ENCODE assay signal across 10 mouse cellular contexts in the genomic region with DNA sequence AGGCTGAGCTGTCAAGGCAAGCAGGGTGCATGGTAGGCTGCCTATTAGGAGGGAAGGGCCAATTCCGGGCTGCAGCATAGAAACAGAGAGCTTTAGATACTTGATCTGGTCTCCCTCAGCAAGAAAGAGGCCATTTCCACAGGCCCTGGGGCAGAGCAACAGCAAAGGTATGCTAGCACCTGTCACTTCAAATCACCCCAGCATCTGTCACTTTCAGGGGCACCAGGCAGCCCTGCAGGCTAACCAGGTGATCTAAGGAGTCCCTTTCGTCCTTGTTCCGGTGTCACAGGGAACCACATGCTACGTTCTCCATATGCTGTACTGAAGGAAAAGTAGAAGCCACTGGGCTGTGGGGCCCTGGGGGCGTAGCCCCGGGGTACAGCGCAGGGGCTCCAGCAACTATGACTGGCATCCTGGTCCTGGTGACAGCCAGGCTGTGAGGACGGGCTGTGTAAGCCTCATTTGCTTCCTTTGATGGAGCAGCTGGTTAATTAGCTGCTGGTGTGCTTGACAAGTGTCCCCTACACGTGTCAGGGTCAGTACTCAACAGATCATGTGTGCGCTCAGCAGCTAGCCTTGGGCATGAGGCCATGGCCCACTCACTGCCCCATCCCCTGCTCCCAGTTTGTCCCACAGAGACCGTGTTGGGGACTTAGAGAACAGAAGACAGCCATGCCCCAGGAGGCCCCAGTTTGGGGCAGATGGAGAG. TPM values are rescaled to one million over a fixed set of nuclear protein-coding genes. Genes with fewer than 3 reads are reported as not detected.
DNase-seq lines count a peak whose midpoint lies in the region; ATAC-seq and TF ChIP-seq lines count a peak whose summit lies in the region.
"Had no signal": no experiment of that assay in that cellular context is flagged by ENCODE, and none has a peak within 500 bp of the region (broad histone marks: within the 10 kb centered on the region; RNA-seq: fewer than 3 reads in every experiment).

No protein-coding gene starts in this region.

- H3K4me1 ChIP-seq in cerebellum, adult 2 months (ENCODE audit: control insufficient read depth, insufficient read depth, low read length): peaks cover 67% of the 10 kb centered on the region
- no peaks in the 10 kb centered on the region; the same call in 1 of the 2 replicates for H3K4me1 ChIP-seq in midbrain, embryonic 16.5 days (ENCODE audit: control insufficient read depth, insufficient read depth, low read length)
- no peaks in the 10 kb centered on the region for H3K4me1 ChIP-seq in midbrain, embryonic 14.5 days (ENCODE audit: control insufficient read depth, insufficient read depth, low read length)
- peaks cover 31% of the 10 kb centered on the region for H3K4me1 ChIP-seq in heart, postnatal 0 days (ENCODE audit: control insufficient read depth, insufficient read depth)

- TF ChIP-seq POLR2A in cerebellum, adult 2 months (IDR thresholded peaks at IDR 0.05; ENCODE audit: borderline replicate concordance, insufficient read depth, low read length): no peak

- no peak for TF ChIP-seq EP300 in heart, postnatal 0 days (IDR thresholded peaks at IDR 0.05; ENCODE audit: low read depth)

- peak; percentile 33 for ATAC-seq in midbrain, embryonic 16.5 days
- ATAC-seq in midbrain, embryonic 14.5 days (ENCODE audit: low FRiP score, low TSS enrichment): no peak
- peak; percentile 85 for ATAC-seq in heart, postnatal 0 days (ENCODE audit: insufficient read depth, low read depth)
- no peak for ATAC-seq in megakaryocyte, adult 5-6 weeks (ENCODE audit: poor library complexity, severe bottlenecking)

- no peaks in the 10 kb centered on the region for H3K9me3 ChIP-seq in midbrain, embryonic 16.5 days (replicated peaks; ENCODE audit: control insufficient read depth, low read length, poor library complexity, severe bottlenecking)
- H3K9me3 ChIP-seq in midbrain, embryonic 14.5 days (ENCODE audit: control insufficient read depth, low read length): no peaks in the 10 kb centered on the region
- no peaks in the 10 kb centered on the region for H3K9me3 ChIP-seq in heart, postnatal 0 days (replicated peaks; ENCODE audit: control insufficient read depth, low read length)

- no peak overlapping the region for H3K9ac ChIP-seq in midbrain, embryonic 16.5 days (ENCODE audit: low read depth, low read length)
- no peak overlapping the region for H3K9ac ChIP-seq in midbrain, embryonic 14.5 days (replicated peaks; ENCODE audit: low read length)
- H3K9ac ChIP-seq in heart, postnatal 0 days (replicated peaks; ENCODE audit: low read depth, low read length): no peak overlapping the region
- H3K9ac ChIP-seq: liver, embryonic 14.5 days had no signal

- 48% methylated on average over 11 of the region's 11 CpGs for WGBS in cerebellum, adult 2 months
- 62% methylated on average over 11 of the region's 11 CpGs for WGBS in midbrain, embryonic 16.5 days
- WGBS in midbrain, embryonic 14.5 days: 72% methylated on average over 11 of the region's 11 CpGs
- 49% methylated on average over 11 of the region's 11 CpGs for WGBS in heart, postnatal 0 days

- DNase-seq in cerebellum, adult 2 months: peak; percentile 50 to 56
- DNase-seq in cerebellum, postnatal 4 days (ENCODE audit: low spot score in 2 of 2): no peak
- no peak for DNase-seq in midbrain, embryonic 14.5 days
- DNase-seq in heart, postnatal 0 days (ENCODE audit: low spot score): peak; percentile 65
- no peak for DNase-seq in left cerebral cortex, adult 9 months (ENCODE audit: low spot score in 2 of 2)
- no peak for DNase-seq in embryo, embryonic 9.5 days (ENCODE audit: extremely low spot score)
- DNase-seq: right cerebral cortex, postnatal 14 days had no signal

- H3K4me2 ChIP-seq in midbrain, embryonic 16.5 days (ENCODE audit: low read length): no peak overlapping the region
- no peak overlapping the region for H3K4me2 ChIP-seq in midbrain, embryonic 14.5 days (ENCODE audit: low read length)
- H3K4me2 ChIP-seq in heart, postnatal 0 days (ENCODE audit: low read depth, low read length): no peak overlapping the region

- no peak overlapping the region for H3K4me3 ChIP-seq in cerebellum, adult 2 months (replicated peaks; ENCODE audit: insufficient read depth, low read depth, low read length)
- no peak overlapping the region for H3K4me3 ChIP-seq in midbrain, embryonic 16.5 days (ENCODE audit: low read depth, low read length)
- no peak overlapping the region for H3K4me3 ChIP-seq in midbrain, embryonic 14.5 days (replicated peaks; ENCODE audit: low read depth, low read length)
- no peak overlapping the region for H3K4me3 ChIP-seq in heart, postnatal 0 days (ENCODE audit: low read depth, low read length)

- no peak for TF ChIP-seq CTCF in cerebellum, adult 2 months (IDR thresholded peaks at IDR 0.05; ENCODE audit: borderline replicate concordance, insufficient read depth, low read depth, low read length)
- no peak for TF ChIP-seq CTCF in heart, postnatal 0 days (IDR thresholded peaks at IDR 0.05; ENCODE audit: low read depth)

- no peak overlapping the region for H3K27ac ChIP-seq in cerebellum, adult 2 months (ENCODE audit: insufficient read depth, low read length)
- no peak overlapping the region for H3K27ac ChIP-seq in midbrain, embryonic 16.5 days (ENCODE audit: low read length)
- no peak overlapping the region for H3K27ac ChIP-seq in midbrain, embryonic 14.5 days (replicated peaks; ENCODE audit: low read depth, low read length)
- H3K27ac ChIP-seq in heart, postnatal 0 days (ENCODE audit: low read depth): peak overlapping the region; percentile 77
- H3K27ac ChIP-seq: liver, embryonic 14.5 days had no signal

- peaks cover 15% of the 10 kb centered on the region for H3K36me3 ChIP-seq in midbrain, embryonic 16.5 days (ENCODE audit: control insufficient read depth, insufficient read depth, low read length)
- peaks cover 37% of the 10 kb centered on the region for H3K36me3 ChIP-seq in midbrain, embryonic 14.5 days (ENCODE audit: control insufficient read depth, insufficient read depth, low read length)
- H3K36me3 ChIP-seq in heart, postnatal 0 days (replicated peaks; ENCODE audit: control insufficient read depth, insufficient read depth, low read length): peaks cover 26% of the 10 kb centered on the region; the same call in 1 of the 2 replicates

- H3K27me3 ChIP-seq in cerebellum, adult 2 months (ENCODE audit: control insufficient read depth, insufficient read depth, low read length): no peaks in the 10 kb centered on the region
- no peaks in the 10 kb centered on the region for H3K27me3 ChIP-seq in midbrain, embryonic 16.5 days (ENCODE audit: control insufficient read depth, insufficient read depth, low read depth, low read length)
- no peaks in the 10 kb centered on the region for H3K27me3 ChIP-seq in midbrain, embryonic 14.5 days (ENCODE audit: control insufficient read depth, insufficient read depth, low read length)
- H3K27me3 ChIP-seq in heart, postnatal 0 days (ENCODE audit: control insufficient read depth, insufficient read depth, low read length): no peaks in the 10 kb centered on the region

RNA-seq across cellular contexts. Expression of gene Gdpd5, which starts 14.8 kb away (rescaled TPM):
- polyA plus RNA-seq in cerebellum, adult 2 months (2012; rRNA removed): 49.4 and 50.0 TPM in 2 replicates
- 45.0 and 55.6 TPM in 2 replicates for polyA plus RNA-seq in midbrain, embryonic 16.5 days (2015; fragmentation: Nextera tagmentation; extraction: Ambion mirVana)
- polyA plus RNA-seq in midbrain, embryonic 14.5 days (2014; fragmentation: Nextera tagmentation; extraction: Ambion mirVana): 38.9 and 40.0 TPM in 2 replicates
- 35.9 and 47.8 TPM in 2 replicates for total RNA-seq in heart, postnatal 0 days (2014; rRNA removed; ENCODE audit: low replicate concordance)
- 24.4 and 28.9 TPM in 2 replicates for polyA plus RNA-seq in heart, postnatal 0 days (2015; fragmentation: Nextera tagmentation; extraction: Ambion mirVana)
- total RNA-seq in megakaryocyte, adult 5-6 weeks (2015): 0.96 and 3.5 TPM in 2 replicates
- 0.70 and 1.0 TPM in 2 replicates for total RNA-seq in megakaryocyte, adult 5-6 weeks (2017)

RNA-seq across cellular contexts. Expression of gene Serpinh1, which starts 43.0 kb away (rescaled TPM):
- polyA plus RNA-seq in cerebellum, adult 2 months (2012; rRNA removed): 24.9 and 25.4 TPM in 2 replicates
- 185 and 203 TPM in 2 replicates for polyA plus RNA-seq in midbrain, embryonic 16.5 days (2015; fragmentation: Nextera tagmentation; extraction: Ambion mirVana)
- 61.6 and 89.0 TPM in 2 replicates for polyA plus RNA-seq in midbrain, embryonic 14.5 days (2014; fragmentation: Nextera tagmentation; extraction: Ambion mirVana)
- total RNA-seq in heart, postnatal 0 days (2014; rRNA removed; ENCODE audit: low replicate concordance): 811 and 864 TPM in 2 replicates
- polyA plus RNA-seq in heart, postnatal 0 days (2015; fragmentation: Nextera tagmentation; extraction: Ambion mirVana): 522 and 571 TPM in 2 replicates
- total RNA-seq in megakaryocyte, adult 5-6 weeks (2015): 0.23 and 0.76 TPM in 2 replicates
- total RNA-seq in megakaryocyte, adult 5-6 weeks (2017): 0.37 and 0.73 TPM in 2 replicates

Comparison
In these comparisons a context has a peak if more than half of its experiments do, and no peak if none do; other contexts are left out.
1. DNase-seq: peak in cerebellum, adult 2 months (2 of 2) and heart, postnatal 0 days (single experiment); none in cerebellum, postnatal 4 days (0 of 2), midbrain, embryonic 14.5 days (single experiment), left cerebral cortex, adult 9 months (0 of 2) and embryo, embryonic 9.5 days (single experiment).
2. ATAC-seq: peak in midbrain, embryonic 16.5 days (single experiment) and heart, postnatal 0 days (single experiment); none in midbrain, embryonic 14.5 days (single experiment) and megakaryocyte, adult 5-6 weeks (single experiment).